7 mouse cellular contexts compared by ENCODE assay signal in the genomic region with DNA sequence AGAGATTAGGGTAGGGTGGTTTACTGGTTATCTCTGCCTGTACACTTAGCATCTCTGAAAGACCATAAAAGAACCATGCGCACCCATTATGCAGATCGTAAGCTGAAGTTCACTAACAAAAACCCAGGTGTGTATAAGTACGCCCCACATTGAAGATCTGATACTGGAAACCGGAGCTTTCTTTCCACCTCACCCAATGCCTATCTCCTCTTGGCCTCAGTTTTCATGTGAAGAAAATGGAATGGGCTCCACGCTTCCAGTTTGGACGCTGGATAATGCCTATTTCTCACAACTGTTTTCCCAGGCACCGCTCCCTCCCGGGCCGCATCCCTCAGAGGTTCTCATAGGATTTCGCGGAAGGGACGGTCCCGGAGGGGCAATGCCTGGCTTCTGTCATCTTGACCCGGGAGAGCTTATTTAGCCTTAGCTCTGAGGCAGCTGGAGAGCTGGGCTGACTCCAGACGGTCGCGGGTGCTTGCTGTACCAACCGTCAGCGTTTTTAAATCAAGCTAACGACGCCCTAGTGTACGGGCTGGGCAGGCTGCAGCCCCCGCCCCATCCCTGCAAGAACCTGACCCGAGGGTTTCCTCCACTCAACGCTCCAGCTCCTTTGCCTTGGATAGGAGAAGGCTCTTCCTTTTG. TPM values are rescaled to one million over a fixed set of nuclear protein-coding genes. Genes with fewer than 3 reads are reported as not detected.
A peak's percentile ranks its signal among the peaks of the same experiment; 100 is the strongest.
DNase-seq lines count a peak whose midpoint lies in the region; ATAC-seq and TF ChIP-seq lines count a peak whose summit lies in the region.

No protein-coding gene starts in this region.

- H3K4me3 ChIP-seq in embryonic facial prominence, embryonic 10.5 days = peak overlapping the region; percentile 71
- H3K4me3 ChIP-seq in heart, embryonic 15.5 days = peak overlapping the region; percentile 92
- peak overlapping the region; percentile 68 for H3K4me3 ChIP-seq in limb, embryonic 13.5 days
- H3K4me3 ChIP-seq in olfactory bulb, adult 2 months (ENCODE audit: insufficient read depth, low read depth, low read length) = peak overlapping the region; percentile 58

- H3K9me3 ChIP-seq in embryonic facial prominence, embryonic 10.5 days = no peaks in the 10 kb centered on the region
- no peaks in the 10 kb centered on the region for H3K9me3 ChIP-seq in heart, embryonic 15.5 days (replicated peaks)
- H3K9me3 ChIP-seq in limb, embryonic 13.5 days = no peaks in the 10 kb centered on the region

- peak overlapping the region; percentile 90 for H3K27ac ChIP-seq in embryonic facial prominence, embryonic 10.5 days (replicated peaks)
- H3K27ac ChIP-seq in heart, embryonic 15.5 days = peak overlapping the region; percentile 96
- H3K27ac ChIP-seq in limb, embryonic 13.5 days = peak overlapping the region; percentile 65
- H3K27ac ChIP-seq in olfactory bulb, adult 2 months (ENCODE audit: insufficient read depth, low read depth, low read length) = no peak overlapping the region

- TF ChIP-seq CTCF in olfactory bulb, adult 2 months (IDR thresholded peaks at IDR 0.05; ENCODE audit: insufficient read depth, low read depth, low read length) = no peak

- peaks cover 45% of the 10 kb centered on the region for H3K4me1 ChIP-seq in embryonic facial prominence, embryonic 10.5 days
- peaks cover 34% of the 10 kb centered on the region for H3K4me1 ChIP-seq in heart, embryonic 15.5 days (replicated peaks)
- H3K4me1 ChIP-seq in limb, embryonic 13.5 days = peaks cover 31% of the 10 kb centered on the region
- peaks cover 5% of the 10 kb centered on the region; the same call in 1 of the 2 replicates for H3K4me1 ChIP-seq in olfactory bulb, adult 2 months (ENCODE audit: control insufficient read depth, insufficient read depth, low read length)

- 2% methylated on average over 25 of the region's 25 CpGs for WGBS in embryonic facial prominence, embryonic 10.5 days
- WGBS in heart, embryonic 15.5 days = under 1% methylated on average over 25 of the region's 25 CpGs
- 2% methylated on average over 25 of the region's 25 CpGs for WGBS in limb, embryonic 13.5 days
- WGBS in olfactory bulb, adult 2 months = 6% methylated on average over 25 of the region's 25 CpGs

- H3K4me2 ChIP-seq in heart, embryonic 15.5 days = peak overlapping the region; percentile 68
- H3K4me2 ChIP-seq in limb, embryonic 13.5 days (replicated peaks) = peak overlapping the region; percentile 85

- H3K9ac ChIP-seq in heart, embryonic 15.5 days = peak overlapping the region; percentile 93
- peak overlapping the region; percentile 89 for H3K9ac ChIP-seq in limb, embryonic 13.5 days

- ATAC-seq in heart, embryonic 15.5 days (replicated peaks; ENCODE audit: insufficient number of reproducible peaks, insufficient read depth, low FRiP score, low read depth) = 0 out of 2 replicates have a peak, but pooled peaks have one; percentile 8
- ATAC-seq in limb, embryonic 13.5 days (ENCODE audit: low FRiP score, low read depth) = no peak
- no peak for ATAC-seq in inflammation-experienced regulatory T-cells, adult 6 months

- H3K36me3 ChIP-seq in embryonic facial prominence, embryonic 10.5 days (replicated peaks) = peaks cover 11% of the 10 kb centered on the region; the same call in 1 of the 2 replicates
- H3K36me3 ChIP-seq in heart, embryonic 15.5 days = peaks cover 5% of the 10 kb centered on the region; the same call in 1 of the 2 replicates
- H3K36me3 ChIP-seq in limb, embryonic 13.5 days = peaks cover 14% of the 10 kb centered on the region

- peak; percentile 19 for DNase-seq in thymus, postnatal 0 days (ENCODE audit: low spot score)
- DNase-seq in thymus, postnatal 25 days = no peak
- DNase-seq in embryonic facial prominence, embryonic 10.5 days (ENCODE audit: low spot score) = peak; percentile 59

- H3K27me3 ChIP-seq in embryonic facial prominence, embryonic 10.5 days (replicated peaks; ENCODE audit: low read depth, poor library complexity, severe bottlenecking) = peaks cover 21% of the 10 kb centered on the region; the same call in 1 of the 2 replicates
- no peaks in the 10 kb centered on the region for H3K27me3 ChIP-seq in heart, embryonic 15.5 days
- no peaks in the 10 kb centered on the region for H3K27me3 ChIP-seq in limb, embryonic 13.5 days

- TF ChIP-seq POLR2A in olfactory bulb, adult 2 months (IDR thresholded peaks at IDR 0.05; ENCODE audit: insufficient read depth, low read depth, low read length) = no peak

RNA-seq across cellular contexts. Expression of a gene that starts 1.1 kb away (rescaled TPM):
- 6.5 and 6.7 TPM in 2 replicates for polyA plus RNA-seq in thymus, postnatal 0 days (2015; fragmentation: Nextera tagmentation; extraction: Ambion mirVana)
- 11.3 and 13.9 TPM in 2 replicates for polyA plus RNA-seq in embryonic facial prominence, embryonic 10.5 days (2016; fragmentation: Nextera tagmentation; extraction: Ambion mirVana)
- polyA plus RNA-seq in heart, embryonic 15.5 days (2015; fragmentation: Nextera tagmentation; extraction: Ambion mirVana) = 19.6 and 26.5 TPM in 2 replicates
- 15.6 and 16.4 TPM in 2 replicates for polyA plus RNA-seq in limb, embryonic 13.5 days (2015; fragmentation: Nextera tagmentation; extraction: Ambion mirVana)
- not detected in 2 replicates for polyA plus RNA-seq in olfactory bulb, adult 2 months (2012; ENCODE audit: insufficient read depth, insufficient read length, low replicate concordance, missing spikeins)
- polyA plus RNA-seq in inflammation-experienced regulatory T-cells, adult 6 months (2017; shearing (Covaris generic)) = 100 to 1,000 TPM in 2 of 3 experiments, 10 to 100 TPM in 1; 70.9 to 111 (median 101) TPM

RNA-seq across cellular contexts. Expression of a gene that starts 4.8 kb away (rescaled TPM):
- polyA plus RNA-seq in thymus, postnatal 0 days (2015; fragmentation: Nextera tagmentation; extraction: Ambion mirVana) = 9.7 and 9.8 TPM in 2 replicates
- 2.9 and 3.0 TPM in 2 replicates for polyA plus RNA-seq in embryonic facial prominence, embryonic 10.5 days (2016; fragmentation: Nextera tagmentation; extraction: Ambion mirVana)
- 2.9 and 4.4 TPM in 2 replicates for polyA plus RNA-seq in heart, embryonic 15.5 days (2015; fragmentation: Nextera tagmentation; extraction: Ambion mirVana)
- polyA plus RNA-seq in limb, embryonic 13.5 days (2015; fragmentation: Nextera tagmentation; extraction: Ambion mirVana) = 2.4 and 5.4 TPM in 2 replicates
- not detected in 2 replicates for polyA plus RNA-seq in olfactory bulb, adult 2 months (2012; ENCODE audit: insufficient read depth, insufficient read length, low replicate concordance, missing spikeins)
- 10 to 100 TPM; 15.5 to 45.9 (median 21.9) TPM for polyA plus RNA-seq in inflammation-experienced regulatory T-cells, adult 6 months (2017; shearing (Covaris generic))
